Mouse (Mus musculus): ENCODE data around the gene Hectd4. TPM values are rescaled to one million over a fixed set of nuclear protein-coding genes. Genes with fewer than 3 reads are reported as not detected.
"Not testable (repeated sequence)": the region's sequence is repeated elsewhere in the genome, so short reads cannot be mapped to it uniquely, and the experiment has no call there.

Gene Hectd4
- polyA plus RNA-seq, 1 experiment from 2014 or later = 14.7 TPM

DNA sequence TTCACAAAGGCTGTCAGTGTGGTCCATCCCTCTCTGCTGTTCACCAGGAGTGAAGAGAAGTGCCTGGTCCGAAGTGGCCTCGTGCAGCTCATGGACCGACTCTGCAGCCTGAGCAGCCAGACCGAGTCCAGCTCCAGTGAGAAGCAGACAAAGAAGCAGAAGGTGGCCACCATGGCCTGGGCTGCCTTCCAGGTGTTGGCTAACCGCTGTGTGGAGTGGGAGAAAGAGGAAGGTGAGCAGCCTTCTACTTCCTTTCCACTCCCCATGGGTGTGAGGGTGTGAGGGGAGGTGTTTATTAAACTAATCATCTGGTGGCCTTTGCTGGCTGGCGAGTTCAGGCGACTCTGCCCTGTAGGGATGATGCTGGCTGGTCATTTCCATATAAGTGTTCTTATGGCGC lies 91.6 kb downstream of the Hectd4 start:
- H3K27ac ChIP-seq (replicated peaks) = no peak overlapping the region
- H3K36me3 ChIP-seq = peaks cover 100% of the 10 kb centered on the region
- ATAC-seq (ENCODE audit: low read depth) = no peak
- H3K9me3 ChIP-seq = no peaks in the 10 kb centered on the region
- H3K27me3 ChIP-seq = no peaks in the 10 kb centered on the region
- H3K4me3 ChIP-seq = no peak overlapping the region
- no peak overlapping the region for H3K9ac ChIP-seq
- WGBS = 98% methylated on average over 8 of the region's 8 CpGs
- no peaks in the 10 kb centered on the region for H3K4me1 ChIP-seq (replicated peaks)
- H3K4me2 ChIP-seq = no peak overlapping the region

DNA sequence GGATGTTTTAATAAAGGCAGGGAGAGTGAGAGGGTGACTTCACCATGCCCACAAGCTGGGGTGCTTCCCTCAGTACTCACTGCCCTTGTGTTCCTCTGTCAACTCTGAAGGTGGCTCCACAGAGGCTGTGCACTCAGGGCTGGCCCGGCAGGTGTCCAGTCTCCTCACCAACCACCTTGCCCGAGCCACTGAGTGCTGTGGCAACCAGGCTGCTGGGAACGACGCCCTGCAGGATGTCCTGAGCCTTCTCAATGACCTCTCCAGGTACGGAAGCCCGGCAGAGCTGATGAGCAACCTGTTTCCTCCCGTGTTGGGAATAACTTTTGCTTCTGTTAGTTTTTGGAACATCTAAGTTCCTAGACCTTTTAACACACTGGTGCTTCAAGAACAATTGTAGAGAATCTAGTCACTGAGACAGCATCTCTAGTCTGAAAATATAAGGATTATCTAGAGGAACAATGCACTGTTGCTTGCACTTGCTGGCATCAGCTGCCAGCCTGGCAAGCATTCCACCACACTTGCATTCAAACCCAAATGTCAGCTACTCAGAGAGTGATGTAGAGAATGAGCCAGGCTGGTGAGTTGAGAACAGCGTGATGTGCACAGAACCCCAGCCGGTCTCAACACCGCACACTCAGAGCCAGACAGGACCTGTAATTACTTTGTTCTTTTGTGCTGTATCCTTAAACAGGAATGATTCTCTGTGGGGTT lies 93.9 kb downstream of the Hectd4 start:
- H3K27me3 ChIP-seq = no peaks in the 10 kb centered on the region
- WGBS = 89% methylated on average over 10 of the region's 10 CpGs
- no peak for ATAC-seq (ENCODE audit: low read depth)
- no peak overlapping the region for H3K4me3 ChIP-seq
- H3K4me1 ChIP-seq (replicated peaks) = no peaks in the 10 kb centered on the region
- H3K9ac ChIP-seq = no peak overlapping the region
- no peak overlapping the region for H3K4me2 ChIP-seq
- H3K36me3 ChIP-seq = peaks cover 100% of the 10 kb centered on the region
- H3K9me3 ChIP-seq = no peaks in the 10 kb centered on the region
- no peak overlapping the region for H3K27ac ChIP-seq (replicated peaks)

DNA sequence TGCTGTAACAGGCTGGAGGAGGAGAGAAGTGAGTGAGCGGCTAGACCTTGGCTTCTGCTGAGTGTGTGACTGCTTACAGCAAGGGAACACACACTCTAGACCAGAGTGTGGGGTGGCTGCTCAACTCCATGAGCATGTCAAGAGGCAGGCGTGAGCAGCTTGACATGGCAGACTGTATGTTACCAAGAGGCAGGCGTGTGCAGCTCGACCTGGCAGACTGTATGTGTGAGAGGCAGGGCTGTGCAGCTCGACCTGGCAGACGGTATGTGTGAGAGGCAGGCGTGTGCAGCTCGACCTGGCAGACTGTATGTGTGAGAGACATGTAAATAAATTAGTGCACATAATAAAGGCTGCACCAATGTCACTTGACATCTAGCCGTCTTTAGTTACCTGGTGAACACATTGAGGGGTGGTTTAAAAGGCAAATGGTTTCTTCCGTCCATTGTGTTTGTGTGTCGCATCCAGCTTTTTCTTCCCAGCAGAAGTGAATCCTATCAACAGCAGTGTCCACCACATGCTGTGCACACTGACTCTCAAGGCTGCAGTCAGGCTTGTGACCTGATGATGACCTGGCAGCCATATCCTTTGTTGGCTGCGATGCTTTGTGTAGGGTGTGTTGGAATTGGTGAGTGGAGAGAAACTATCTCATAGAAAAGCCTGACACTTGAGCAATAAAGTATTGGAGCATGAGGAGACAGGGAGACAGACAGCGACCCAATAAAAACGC lies 106.2 kb downstream of the Hectd4 start:
- no peak overlapping the region for H3K27ac ChIP-seq (replicated peaks)
- WGBS = 51% methylated on average over 14 of the region's 14 CpGs
- H3K36me3 ChIP-seq = peaks cover 89% of the 10 kb centered on the region
- no peak overlapping the region for H3K9ac ChIP-seq
- H3K4me1 ChIP-seq (replicated peaks) = no peaks in the 10 kb centered on the region
- H3K9me3 ChIP-seq = no peaks in the 10 kb centered on the region
- no peak overlapping the region for H3K4me3 ChIP-seq
- H3K4me2 ChIP-seq = no peak overlapping the region
- no peak for ATAC-seq (ENCODE audit: low read depth)
- no peaks in the 10 kb centered on the region for H3K27me3 ChIP-seq

DNA sequence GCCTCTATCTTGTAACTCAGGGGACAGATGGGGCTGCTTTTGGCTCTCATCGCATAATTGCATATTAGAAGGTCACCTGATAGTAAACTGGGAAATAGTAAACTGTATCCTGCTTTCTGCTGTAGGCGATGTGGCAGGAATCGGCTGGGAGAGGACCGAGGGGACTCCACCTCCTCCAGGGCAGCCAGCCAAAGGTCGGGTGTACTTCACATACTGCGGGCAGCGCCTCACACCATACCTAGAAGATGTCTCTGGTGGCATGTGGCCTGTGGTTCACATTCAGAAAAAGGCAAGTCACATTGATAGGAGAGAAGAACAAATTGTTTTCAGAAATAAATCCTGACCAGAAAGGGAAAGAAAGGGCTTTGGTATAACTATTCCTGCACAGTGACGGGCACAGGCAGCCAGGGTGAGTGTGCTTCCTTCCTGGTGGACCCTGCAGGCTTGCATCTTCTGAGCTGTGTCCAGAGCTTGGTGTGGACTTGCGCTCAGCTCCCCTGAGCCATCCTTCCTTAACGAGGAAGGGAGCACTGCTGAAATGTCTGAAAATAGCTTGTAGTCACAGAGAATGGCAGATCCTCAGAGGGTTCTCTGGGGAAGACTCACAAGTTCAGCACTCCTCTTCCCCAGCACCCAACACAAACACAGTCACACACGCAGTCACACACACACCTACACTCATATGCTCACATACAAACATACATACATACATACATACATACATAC lies 109.5 kb downstream of the Hectd4 start:
- H3K27me3 ChIP-seq = no peaks in the 10 kb centered on the region
- H3K4me1 ChIP-seq (replicated peaks) = no peaks in the 10 kb centered on the region
- peak overlapping the region; percentile 20 for H3K4me3 ChIP-seq
- H3K9ac ChIP-seq = peak overlapping the region; percentile 53
- H3K9me3 ChIP-seq = no peaks in the 10 kb centered on the region
- H3K4me2 ChIP-seq = peak overlapping the region; percentile 41
- H3K27ac ChIP-seq (replicated peaks) = 0 out of 2 replicates have a peak overlapping the region, but pooled peaks have one; percentile 28
- peaks cover 89% of the 10 kb centered on the region for H3K36me3 ChIP-seq
- no peak for ATAC-seq (ENCODE audit: low read depth)
- 85% methylated on average over 11 of the region's 11 CpGs for WGBS

DNA sequence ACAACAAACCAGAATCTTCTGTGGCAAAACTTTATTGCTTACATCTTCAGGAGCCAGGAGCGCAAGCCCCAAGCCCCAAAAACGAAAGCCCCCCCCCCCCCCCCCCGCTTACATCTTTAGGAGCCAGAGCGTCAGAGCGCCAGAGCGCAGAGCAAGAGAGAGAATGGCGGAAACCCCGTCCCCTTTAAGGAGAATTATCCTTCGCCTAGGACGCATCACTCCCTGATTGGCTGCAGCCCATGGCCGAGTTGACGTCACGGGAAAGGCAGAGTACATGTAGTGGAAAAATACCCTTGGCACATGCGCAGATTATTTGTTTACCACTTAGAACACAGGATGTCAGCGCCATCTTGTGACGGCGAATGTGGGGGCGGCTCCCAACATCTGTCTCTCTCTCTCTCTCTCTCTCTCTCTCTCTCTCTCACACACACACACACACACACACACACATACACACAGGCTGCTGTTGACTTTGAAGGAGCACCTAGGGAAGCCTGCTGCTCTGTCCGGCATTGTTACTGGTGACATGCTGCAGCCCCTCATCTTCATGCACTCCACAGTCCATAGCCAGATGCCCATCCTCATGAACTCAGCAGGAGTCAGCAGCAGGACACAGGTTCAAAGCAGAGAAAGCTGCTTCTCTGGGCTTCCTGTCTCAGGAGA lies 110.3 kb downstream of the Hectd4 start:
- peaks cover 89% of the 10 kb centered on the region for H3K36me3 ChIP-seq
- peak overlapping the region; percentile 53; the same call in 1 of the 2 replicates for H3K9ac ChIP-seq
- H3K9me3 ChIP-seq; H3K27me3 ChIP-seq; H3K4me3 ChIP-seq; H3K4me1 ChIP-seq (replicated peaks): not testable (repeated sequence)
- H3K4me2 ChIP-seq = peak overlapping the region; percentile 41
- 76% methylated on average over 14 of the region's 19 CpGs for WGBS
- peak; percentile 83 for ATAC-seq (ENCODE audit: low read depth)
- peak overlapping the region; percentile 67 for H3K27ac ChIP-seq (replicated peaks)

DNA sequence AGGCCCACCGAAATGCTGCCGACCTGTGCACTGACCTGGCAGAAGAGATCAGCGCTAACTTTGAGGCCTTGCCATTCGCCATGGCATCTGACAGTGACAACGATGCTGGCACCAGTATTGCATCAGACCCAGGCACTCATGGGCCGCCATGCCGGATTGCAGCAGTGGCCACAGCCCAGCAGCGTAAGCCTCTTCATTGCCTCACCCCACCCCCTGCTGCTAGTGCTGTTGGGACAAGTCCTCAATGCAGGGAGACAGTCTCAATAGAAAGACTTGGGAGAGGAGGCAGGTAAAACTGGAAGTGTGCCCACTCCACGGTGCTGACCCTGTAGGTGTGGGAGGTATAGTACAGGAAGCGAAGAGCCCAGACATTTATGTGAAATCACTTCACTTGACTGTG lies 111.7 kb downstream of the Hectd4 start:
- H3K4me3 ChIP-seq = no peak overlapping the region
- H3K36me3 ChIP-seq = peaks cover 89% of the 10 kb centered on the region
- no peak overlapping the region for H3K4me2 ChIP-seq
- no peaks in the 10 kb centered on the region for H3K27me3 ChIP-seq
- no peaks in the 10 kb centered on the region for H3K9me3 ChIP-seq
- WGBS = 95% methylated on average over 10 of the region's 10 CpGs
- no peak overlapping the region for H3K27ac ChIP-seq (replicated peaks)
- no peaks in the 10 kb centered on the region for H3K4me1 ChIP-seq (replicated peaks)
- no peak for ATAC-seq (ENCODE audit: low read depth)
- no peak overlapping the region for H3K9ac ChIP-seq

DNA sequence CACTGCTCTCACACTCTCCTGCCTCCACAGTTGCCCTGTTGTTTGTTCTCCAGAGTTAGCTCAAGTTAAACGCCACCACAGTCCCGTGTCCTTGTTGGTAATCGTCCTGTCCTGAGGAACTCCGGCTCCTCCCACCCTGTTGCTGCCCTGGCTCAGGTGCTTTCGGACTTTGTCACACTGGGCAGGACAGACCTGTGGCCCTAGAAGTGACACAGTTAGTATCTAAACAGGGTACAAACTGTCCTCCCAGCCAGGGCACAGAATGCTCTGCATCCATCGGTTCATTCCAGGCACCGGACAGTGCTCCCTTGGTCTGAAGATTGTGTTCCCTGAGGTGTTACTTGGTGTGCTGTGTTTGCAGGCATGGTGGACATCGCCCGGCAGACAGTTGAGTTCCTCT lies 114.0 kb downstream of the Hectd4 start:
- Histone ChIP-seq H3K4me1 (replicated peaks) (no peaks in the 10 kb centered on the region), H3K4me3 (no peak overlapping the region), H3K9me3 (no peaks in the 10 kb centered on the region), H3K9ac (no peak overlapping the region), H3K27ac (replicated peaks) (no peak overlapping the region), H3K4me2 (no peak overlapping the region), H3K27me3 (no peaks in the 10 kb centered on the region), H3K36me3 (peaks cover 94% of the 10 kb centered on the region)
- ATAC-seq (ENCODE audit: low read depth) = no peak
- WGBS = 97% methylated on average over 9 of the region's 9 CpGs

DNA sequence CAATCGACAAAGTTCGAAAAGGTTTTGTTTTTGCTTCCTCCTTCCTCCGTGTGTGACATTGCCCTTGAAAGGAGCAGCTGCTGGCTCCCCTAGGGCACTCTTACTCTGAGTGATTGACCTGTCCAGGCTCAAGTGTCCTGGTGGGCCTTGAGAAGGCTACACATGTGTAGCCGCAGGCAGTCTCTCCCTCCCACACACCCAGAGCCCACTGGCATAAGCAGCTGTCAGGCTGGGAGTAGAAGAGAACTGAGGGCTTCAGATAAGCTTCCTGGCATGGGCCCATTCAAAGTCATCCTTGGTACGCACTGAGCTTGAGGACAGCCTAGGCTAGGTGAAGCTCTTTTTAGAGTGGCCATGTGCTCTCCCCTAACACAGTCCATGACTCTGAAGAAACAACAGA lies 114.4 kb downstream of the Hectd4 start:
- H3K4me2 ChIP-seq = no peak overlapping the region
- 86% methylated on average over 5 of the region's 5 CpGs for WGBS
- no peaks in the 10 kb centered on the region for H3K9me3 ChIP-seq
- ATAC-seq (ENCODE audit: low read depth) = no peak
- no peak overlapping the region for H3K4me3 ChIP-seq
- no peak overlapping the region for H3K9ac ChIP-seq
- no peaks in the 10 kb centered on the region for H3K27me3 ChIP-seq
- no peaks in the 10 kb centered on the region for H3K4me1 ChIP-seq (replicated peaks)
- peaks cover 94% of the 10 kb centered on the region for H3K36me3 ChIP-seq
- H3K27ac ChIP-seq (replicated peaks) = no peak overlapping the region

DNA sequence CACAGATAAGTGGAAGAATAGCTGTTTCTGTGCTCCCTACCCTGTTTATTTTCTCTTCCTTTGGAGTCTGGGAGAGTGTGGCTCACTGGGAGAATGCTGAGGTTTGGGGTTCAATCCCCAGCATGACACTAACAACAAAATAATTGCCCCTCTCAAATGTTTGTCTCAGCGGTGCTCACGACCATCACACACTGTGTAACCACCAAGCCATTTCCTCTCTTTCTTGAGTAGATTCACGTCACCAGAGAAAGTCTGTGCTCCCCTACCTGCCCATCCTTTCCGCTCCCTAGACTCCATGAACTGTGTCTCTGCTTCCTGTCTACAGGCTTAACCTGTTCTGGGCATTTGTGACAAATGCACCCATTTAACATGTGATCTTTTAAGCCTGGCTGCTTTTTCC lies 115.4 kb downstream of the Hectd4 start:
- Histone ChIP-seq H3K9ac (no peak overlapping the region), H3K27ac (replicated peaks) (no peak overlapping the region), H3K9me3 (no peaks in the 10 kb centered on the region), H3K27me3 (no peaks in the 10 kb centered on the region), H3K4me2 (no peak overlapping the region), H3K4me3 (no peak overlapping the region), H3K4me1 (replicated peaks) (no peaks in the 10 kb centered on the region), H3K36me3 (peaks cover 98% of the 10 kb centered on the region)
- ATAC-seq (ENCODE audit: low read depth) = no peak
- 83% methylated on average over 4 of the region's 4 CpGs for WGBS

DNA sequence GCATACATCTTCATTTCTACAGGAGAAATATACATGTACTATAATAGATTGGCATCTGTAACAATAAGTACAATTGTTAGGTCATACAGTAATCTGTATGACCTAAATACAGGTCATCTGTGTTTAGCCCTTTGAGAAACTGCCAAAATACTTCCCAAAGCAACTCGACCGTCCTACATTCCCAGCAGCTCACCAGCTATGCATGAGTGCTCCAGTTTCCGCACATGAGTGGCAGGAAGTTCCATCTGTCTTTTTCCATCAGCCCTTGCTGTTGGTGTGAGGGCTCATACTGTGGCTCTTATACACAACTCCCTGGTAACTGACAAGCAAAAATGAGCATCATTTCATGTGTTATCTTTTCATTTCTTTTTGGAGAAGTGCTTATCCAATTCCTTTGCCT lies 116.0 kb downstream of the Hectd4 start:
- no peak overlapping the region for H3K4me2 ChIP-seq
- 73% methylated on average over 3 of the region's 3 CpGs for WGBS

DNA sequence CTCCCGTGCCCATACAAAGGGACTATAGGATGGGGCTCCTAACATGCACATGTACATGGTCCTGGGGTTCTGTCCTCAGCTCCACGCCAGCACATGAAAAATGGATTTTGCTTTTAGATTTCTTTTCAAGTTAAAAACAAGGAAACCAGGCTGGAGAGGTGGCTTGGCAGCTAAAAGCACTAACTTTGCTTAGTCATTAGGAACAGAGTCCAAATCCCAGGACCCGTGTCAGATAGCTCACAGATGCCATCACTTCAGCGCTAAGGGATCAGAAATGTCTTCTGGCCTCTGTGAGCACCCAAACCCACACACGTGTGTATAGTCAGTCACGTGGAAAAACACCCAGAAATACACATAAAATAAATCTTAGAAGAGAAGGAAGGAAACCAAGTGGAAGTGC lies 116.8 kb downstream of the Hectd4 start:
- H3K9me3 ChIP-seq = no peaks in the 10 kb centered on the region
- H3K4me3 ChIP-seq = no peak overlapping the region
- no peak overlapping the region for H3K4me2 ChIP-seq
- H3K4me1 ChIP-seq (replicated peaks) = no peaks in the 10 kb centered on the region
- ATAC-seq (ENCODE audit: low read depth) = no peak
- no peak overlapping the region for H3K9ac ChIP-seq
- peaks cover 98% of the 10 kb centered on the region for H3K36me3 ChIP-seq
- 89% methylated on average over 6 of the region's 6 CpGs for WGBS
- H3K27me3 ChIP-seq = no peaks in the 10 kb centered on the region
- no peak overlapping the region for H3K27ac ChIP-seq (replicated peaks)

More for the DNA sequence above, 116.0 kb downstream of the Hectd4 start:
- Histone ChIP-seq H3K36me3 (peaks cover 98% of the 10 kb centered on the region), H3K27me3 (no peaks in the 10 kb centered on the region), H3K4me3 (no peak overlapping the region), H3K4me1 (replicated peaks) (no peaks in the 10 kb centered on the region), H3K27ac (replicated peaks) (no peak overlapping the region), H3K9ac (no peak overlapping the region), H3K9me3 (no peaks in the 10 kb centered on the region)
- no peak for ATAC-seq (ENCODE audit: low read depth)
